Mouse (Mus musculus): ENCODE data around the gene Rbp3. TPM values are rescaled to one million over a fixed set of nuclear protein-coding genes. Genes with fewer than 3 reads are reported as not detected.
A peak's percentile ranks its signal among the peaks of the same experiment; 100 is the strongest.

Gene Rbp3
- polyA plus RNA-seq (2015; fragmentation: Nextera tagmentation; extraction: Ambion mirVana), result not detected in 2 replicates

GRCm38 (mm10) chr14:33953761-33954160, at the start of gene Rbp3:
TSS of gene Rbp3 (plus strand) at chr14:33954003.
- H3K27me3 ChIP-seq (replicated peaks), result no peaks in the 10 kb centered on the region
- no peak within 1 kb of the TSS for H3K27ac ChIP-seq (replicated peaks)
- H3K4me1 ChIP-seq, result no peaks in the 10 kb centered on the region
- H3K36me3 ChIP-seq, result no peaks in the 10 kb centered on the region
- no peak within 1 kb of the TSS for H3K4me3 ChIP-seq (replicated peaks)
- no peak within 1 kb of the TSS for H3K9ac ChIP-seq (replicated peaks)
- H3K4me2 ChIP-seq, result no peak within 1 kb of the TSS
- ATAC-seq (ENCODE audit: low FRiP score), result no peak
- 87% methylated on average over 5 of the region's 5 CpGs for WGBS
- H3K9me3 ChIP-seq (replicated peaks), result no peaks in the 10 kb centered on the region

GRCm38 (mm10) chr14:33904851-33905250, 49.0 kb upstream of the Rbp3 start:
- ATAC-seq (ENCODE audit: low FRiP score), result no peak
- H3K9me3 ChIP-seq (replicated peaks), result no peaks in the 10 kb centered on the region
- no peak overlapping the region for H3K9ac ChIP-seq (replicated peaks)
- no peak overlapping the region for H3K4me3 ChIP-seq (replicated peaks)
- H3K36me3 ChIP-seq, result no peaks in the 10 kb centered on the region
- no peak overlapping the region for H3K4me2 ChIP-seq
- no peaks in the 10 kb centered on the region; the same call in 1 of the 2 replicates for H3K27me3 ChIP-seq (replicated peaks)
- H3K4me1 ChIP-seq, result no peaks in the 10 kb centered on the region
- H3K27ac ChIP-seq (replicated peaks), result no peak overlapping the region

GRCm38 (mm10) chr14:33913727-33914126, 40.1 kb upstream of the Rbp3 start:
- Histone ChIP-seq H3K9ac (replicated peaks) (no peak overlapping the region), H3K4me1 (peaks cover 3% of the 10 kb centered on the region), H3K27me3 (replicated peaks) (peaks cover 15% of the 10 kb centered on the region), H3K4me2 (no peak overlapping the region), H3K36me3 (no peaks in the 10 kb centered on the region), H3K4me3 (replicated peaks) (no peak overlapping the region), H3K9me3 (replicated peaks) (no peaks in the 10 kb centered on the region), H3K27ac (replicated peaks) (no peak overlapping the region)
- 39% methylated on average over 3 of the region's 3 CpGs for WGBS
- no peak; the same call in 1 of the 2 replicates for ATAC-seq (ENCODE audit: low FRiP score)

- 83% methylated on average over 9 of the region's 9 CpGs for WGBS
- peaks cover 16% of the 10 kb centered on the region for H3K27me3 ChIP-seq (replicated peaks)
These were observed 39.6 kb upstream of the Rbp3 start for GRCm38 (mm10) chr14:33914206-33914605.

GRCm38 (mm10) chr14:33920727-33921559, 32.9 kb upstream of the Rbp3 start:
- H3K27me3 ChIP-seq (replicated peaks), result peaks cover 53% of the 10 kb centered on the region
- H3K4me3 ChIP-seq (replicated peaks), result no peak overlapping the region
- peaks cover 53% of the 10 kb centered on the region for H3K4me1 ChIP-seq
- WGBS, result 10% methylated on average over 14 of the region's 14 CpGs
- H3K36me3 ChIP-seq, result no peaks in the 10 kb centered on the region
- H3K27ac ChIP-seq (replicated peaks), result peak overlapping the region; percentile 42; the same call in 1 of the 2 replicates
- H3K9ac ChIP-seq (replicated peaks), result no peak overlapping the region
- no peaks in the 10 kb centered on the region for H3K9me3 ChIP-seq (replicated peaks)
- H3K4me2 ChIP-seq, result peak overlapping the region; percentile 32
- ATAC-seq (ENCODE audit: low FRiP score), result no peak

More at GRCm38 (mm10) chr14:33914206-33914605, 39.6 kb upstream of the Rbp3 start:
- Histone ChIP-seq H3K9me3 (replicated peaks) (no peaks in the 10 kb centered on the region), H3K9ac (replicated peaks) (no peak overlapping the region), H3K27ac (replicated peaks) (no peak overlapping the region), H3K4me2 (no peak overlapping the region), H3K36me3 (no peaks in the 10 kb centered on the region), H3K4me3 (replicated peaks) (no peak overlapping the region), H3K4me1 (peaks cover 8% of the 10 kb centered on the region)
- no peak for ATAC-seq (ENCODE audit: low FRiP score)

- H3K9me3 ChIP-seq (replicated peaks), result no peaks in the 10 kb centered on the region
- H3K36me3 ChIP-seq, result no peaks in the 10 kb centered on the region
- peak overlapping the region; percentile 96 for H3K4me2 ChIP-seq
- WGBS, result 13% methylated on average over 8 of the region's 8 CpGs
- H3K9ac ChIP-seq (replicated peaks), result peak overlapping the region; percentile 55; the same call in 1 of the 2 replicates
- ATAC-seq (ENCODE audit: low FRiP score), result no peak
- H3K27me3 ChIP-seq (replicated peaks), result peaks cover 50% of the 10 kb centered on the region
- H3K4me1 ChIP-seq, result peaks cover 53% of the 10 kb centered on the region
- H3K4me3 ChIP-seq (replicated peaks), result peak overlapping the region; percentile 58
- no peak overlapping the region for H3K27ac ChIP-seq (replicated peaks)
These were observed 31.0 kb upstream of the Rbp3 start for GRCm38 (mm10) chr14:33922771-33923167.

GRCm38 (mm10) chr14:33923168-33924070, 30.4 kb upstream of the Rbp3 start, which contains the start of gene Gdf10:
TSS of gene Gdf10 (plus strand) at chr14:33923587.
- H3K27me3 ChIP-seq (replicated peaks), result peaks cover 49% of the 10 kb centered on the region
- no peaks in the 10 kb centered on the region for H3K36me3 ChIP-seq
- no peaks in the 10 kb centered on the region for H3K9me3 ChIP-seq (replicated peaks)
- peak; percentile 71 for ATAC-seq (ENCODE audit: low FRiP score)
- peak within 1 kb of the TSS; percentile 14; the same call in 1 of the 2 replicates for H3K27ac ChIP-seq (replicated peaks)
- peak within 1 kb of the TSS; percentile 55 for H3K9ac ChIP-seq (replicated peaks)
- H3K4me2 ChIP-seq, result peak within 1 kb of the TSS; percentile 96
- H3K4me3 ChIP-seq (replicated peaks), result peak within 1 kb of the TSS; percentile 58
- WGBS, result under 1% methylated on average over 85 of the region's 85 CpGs
- peaks cover 53% of the 10 kb centered on the region for H3K4me1 ChIP-seq

GRCm38 (mm10) chr14:33931853-33932252, 21.9 kb upstream of the Rbp3 start:
- H3K27me3 ChIP-seq (replicated peaks), result peaks cover 14% of the 10 kb centered on the region
- H3K9ac ChIP-seq (replicated peaks), result no peak overlapping the region
- H3K36me3 ChIP-seq, result no peaks in the 10 kb centered on the region
- H3K27ac ChIP-seq (replicated peaks), result no peak overlapping the region
- no peak for ATAC-seq (ENCODE audit: low FRiP score)
- no peak overlapping the region for H3K4me3 ChIP-seq (replicated peaks)
- H3K4me1 ChIP-seq, result 0 out of 2 replicates have a peak, but pooled peaks cover 3% of the 10 kb centered on the region
- H3K4me2 ChIP-seq, result no peak overlapping the region
- no peaks in the 10 kb centered on the region for H3K9me3 ChIP-seq (replicated peaks)
- 64% methylated on average over 17 of the region's 17 CpGs for WGBS

- Histone ChIP-seq H3K36me3 (no peaks in the 10 kb centered on the region), H3K9ac (replicated peaks) (no peak overlapping the region), H3K4me2 (no peak overlapping the region), H3K27ac (replicated peaks) (no peak overlapping the region), H3K4me1 (0 out of 2 replicates have a peak, but pooled peaks cover 3% of the 10 kb centered on the region), H3K4me3 (replicated peaks) (no peak overlapping the region), H3K27me3 (replicated peaks) (peaks cover 14% of the 10 kb centered on the region), H3K9me3 (replicated peaks) (no peaks in the 10 kb centered on the region)
- peak; percentile 26; the same call in 1 of the 2 replicates for ATAC-seq (ENCODE audit: low FRiP score)
- 67% methylated on average over 10 of the region's 10 CpGs for WGBS
These were observed 20.7 kb upstream of the Rbp3 start for GRCm38 (mm10) chr14:33932935-33933703.

GRCm38 (mm10) chr14:33933778-33934317, 20.0 kb upstream of the Rbp3 start:
- Histone ChIP-seq H3K27me3 (replicated peaks) (peaks cover 12% of the 10 kb centered on the region), H3K9ac (replicated peaks) (no peak overlapping the region), H3K27ac (replicated peaks) (no peak overlapping the region), H3K4me3 (replicated peaks) (no peak overlapping the region), H3K4me1 (0 out of 2 replicates have a peak, but pooled peaks cover 3% of the 10 kb centered on the region), H3K4me2 (no peak overlapping the region), H3K9me3 (replicated peaks) (no peaks in the 10 kb centered on the region), H3K36me3 (no peaks in the 10 kb centered on the region)
- ATAC-seq (ENCODE audit: low FRiP score), result no peak
- WGBS, result 43% methylated on average over 5 of the region's 5 CpGs
